Mouse (Mus musculus): ENCODE results near the gene Pml. TPM values are rescaled to one million over a fixed set of nuclear protein-coding genes. Genes with fewer than 3 reads are reported as not detected.

Pml gene
- polyA plus RNA-seq, 1 experiment from 2014 or later: 8.5 TPM

DNA sequence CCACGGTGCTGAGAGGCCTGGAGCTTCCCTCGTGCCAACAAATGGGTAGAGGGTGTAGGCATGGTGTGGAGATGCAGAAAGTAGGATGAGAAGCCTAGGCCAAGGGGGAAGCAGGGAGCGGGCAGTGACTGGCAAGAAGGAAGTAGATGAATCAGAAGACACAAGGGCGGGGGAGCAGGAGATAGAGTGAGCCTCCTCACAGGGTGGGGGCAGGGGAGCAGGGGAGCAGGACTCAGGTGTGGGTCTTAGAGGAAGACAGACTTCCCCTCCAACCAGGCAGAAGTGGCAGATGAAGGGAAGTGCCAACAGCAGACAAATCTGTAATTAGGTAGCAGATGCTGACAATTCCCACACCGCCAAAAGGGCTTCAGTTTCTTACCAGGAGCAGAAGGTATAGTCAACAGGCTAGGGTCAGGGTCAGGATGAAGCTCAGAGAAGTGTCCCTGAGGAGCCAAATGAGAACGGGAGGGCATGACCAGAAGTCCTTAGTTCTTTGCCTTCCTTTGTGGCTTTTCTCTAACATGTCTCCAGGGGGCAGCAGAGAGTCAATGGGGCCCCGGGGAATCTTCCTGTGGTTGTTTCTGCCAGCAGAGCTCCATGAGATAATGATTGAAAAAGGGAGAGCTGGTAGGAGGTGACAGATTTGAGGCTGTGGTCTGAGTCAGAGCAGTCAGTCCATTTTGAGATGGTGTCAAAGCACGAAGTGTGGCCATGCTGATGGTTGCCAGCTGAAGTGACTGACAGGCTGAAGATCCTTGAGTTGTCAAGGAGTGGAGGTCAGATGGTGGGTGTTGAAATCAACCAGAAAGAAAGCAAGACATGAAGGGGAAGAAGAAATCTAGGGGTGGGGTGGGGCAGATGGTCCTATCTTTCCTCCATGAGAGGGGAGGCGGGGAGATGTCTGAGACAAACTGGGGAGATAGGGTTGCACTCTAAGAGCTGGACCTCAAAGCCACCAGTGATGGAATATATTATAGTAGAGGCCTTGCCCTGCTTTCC, 23.4 kb downstream of the Pml start:
- ATAC-seq: peak; percentile 44; the same call in 1 of the 2 replicates
- Histone ChIP-seq H3K4me1 (ENCODE audit: insufficient read depth) (0 out of 2 replicates have a peak, but pooled peaks cover 3% of the 10 kb centered on the region), H3K9ac (replicated peaks) (no peak overlapping the region), H3K36me3 (replicated peaks; ENCODE audit: insufficient read depth, low read length) (peaks cover 96% of the 10 kb centered on the region), H3K4me2 (ENCODE audit: low read depth, low read length) (no peak overlapping the region), H3K9me3 (ENCODE audit: low read length) (no peaks in the 10 kb centered on the region), H3K4me3 (ENCODE audit: low read depth, low read length) (no peak overlapping the region), H3K27me3 (ENCODE audit: insufficient read depth, low read length) (no peaks in the 10 kb centered on the region), H3K27ac (ENCODE audit: low read depth) (no peak overlapping the region)
- DNase-seq: peak; percentile 76
- TF ChIP-seq CTCF (IDR thresholded peaks at IDR 0.05; ENCODE audit: low read depth) (peak; percentile 94), EP300 (IDR thresholded peaks at IDR 0.05; ENCODE audit: low read depth) (peak; percentile 14; the same call in 1 of the 2 replicates)
- WGBS (ENCODE audit: insufficient replicate concordance): 50% methylated on average over 9 of the region's 9 CpGs

- 86% methylated on average over 2 of the region's 2 CpGs for WGBS (ENCODE audit: insufficient replicate concordance)
- no peak overlapping the region for H3K27ac ChIP-seq (ENCODE audit: low read depth)
- H3K4me3 ChIP-seq (ENCODE audit: low read depth, low read length): no peak overlapping the region
- H3K4me1 ChIP-seq (ENCODE audit: insufficient read depth): 0 out of 2 replicates have a peak, but pooled peaks cover 3% of the 10 kb centered on the region
- H3K9me3 ChIP-seq (ENCODE audit: low read length): no peaks in the 10 kb centered on the region
- no peak for ATAC-seq
- no peaks in the 10 kb centered on the region for H3K27me3 ChIP-seq (ENCODE audit: insufficient read depth, low read length)
- no peak for TF ChIP-seq CTCF (IDR thresholded peaks at IDR 0.05; ENCODE audit: low read depth)
- H3K9ac ChIP-seq (replicated peaks): no peak overlapping the region
- no peak for DNase-seq
- peaks cover 96% of the 10 kb centered on the region for H3K36me3 ChIP-seq (replicated peaks; ENCODE audit: insufficient read depth, low read length)
- H3K4me2 ChIP-seq (ENCODE audit: low read depth, low read length): no peak overlapping the region
These were observed 25.2 kb downstream of the Pml start for GRCm38 (mm10) chr9:58224356-58224755.

- Histone ChIP-seq H3K4me2 (ENCODE audit: low read depth, low read length) (no peak overlapping the region), H3K9ac (replicated peaks) (no peak overlapping the region), H3K27me3 (ENCODE audit: insufficient read depth, low read length) (no peaks in the 10 kb centered on the region), H3K4me1 (ENCODE audit: insufficient read depth) (no peaks in the 10 kb centered on the region), H3K36me3 (replicated peaks; ENCODE audit: insufficient read depth, low read length) (peaks cover 64% of the 10 kb centered on the region), H3K4me3 (ENCODE audit: low read depth, low read length) (no peak overlapping the region), H3K27ac (ENCODE audit: low read depth) (no peak overlapping the region), H3K9me3 (ENCODE audit: low read length) (no peaks in the 10 kb centered on the region)
- DNase-seq (peak; percentile 67), ATAC-seq (no peak)
- WGBS (ENCODE audit: insufficient replicate concordance): 72% methylated on average over 24 of the region's 24 CpGs
- no peak for TF ChIP-seq EP300 (IDR thresholded peaks at IDR 0.05; ENCODE audit: low read depth)
- TF ChIP-seq CTCF (IDR thresholded peaks at IDR 0.05; ENCODE audit: low read depth): peak; percentile 78
These were observed 29.2 kb downstream of the Pml start for GRCm38 (mm10) chr9:58220218-58220903.

- Histone ChIP-seq H3K4me2 (ENCODE audit: low read depth, low read length) (no peak overlapping the region), H3K36me3 (replicated peaks; ENCODE audit: insufficient read depth, low read length) (peaks cover 46% of the 10 kb centered on the region), H3K4me3 (ENCODE audit: low read depth, low read length) (no peak overlapping the region), H3K27me3 (ENCODE audit: insufficient read depth, low read length) (no peaks in the 10 kb centered on the region), H3K9ac (replicated peaks) (no peak overlapping the region), H3K4me1 (ENCODE audit: insufficient read depth) (peaks cover 14% of the 10 kb centered on the region), H3K9me3 (ENCODE audit: low read length) (no peaks in the 10 kb centered on the region), H3K27ac (ENCODE audit: low read depth) (no peak overlapping the region)
- 93% methylated on average over 3 of the region's 3 CpGs for WGBS (ENCODE audit: insufficient replicate concordance)
- ATAC-seq: no peak
- TF ChIP-seq EP300 (IDR thresholded peaks at IDR 0.05; ENCODE audit: low read depth) (no peak), CTCF (IDR thresholded peaks at IDR 0.05; ENCODE audit: low read depth) (no peak)
- no peak for DNase-seq
These were observed 31.0 kb downstream of the Pml start for GRCm38 (mm10) chr9:58218539-58218938.

GRCm38 (mm10) chr9:58216402-58216801, 33.2 kb downstream of the Pml start:
- no peak for TF ChIP-seq EP300 (IDR thresholded peaks at IDR 0.05; ENCODE audit: low read depth)
- peak; percentile 83 for TF ChIP-seq CTCF (IDR thresholded peaks at IDR 0.05; ENCODE audit: low read depth)
- H3K4me1 ChIP-seq (ENCODE audit: insufficient read depth): peaks cover 21% of the 10 kb centered on the region
- no peaks in the 10 kb centered on the region for H3K27me3 ChIP-seq (ENCODE audit: insufficient read depth, low read length)
- no peak overlapping the region for H3K9ac ChIP-seq (replicated peaks)
- ATAC-seq (no peak), DNase-seq (peak; percentile 55)
- H3K27ac ChIP-seq (ENCODE audit: low read depth): no peak overlapping the region
- H3K36me3 ChIP-seq (replicated peaks; ENCODE audit: insufficient read depth, low read length): peaks cover 26% of the 10 kb centered on the region
- H3K4me3 ChIP-seq (ENCODE audit: low read depth, low read length): no peak overlapping the region
- WGBS (ENCODE audit: insufficient replicate concordance): 62% methylated on average over 6 of the region's 6 CpGs
- no peaks in the 10 kb centered on the region for H3K9me3 ChIP-seq (ENCODE audit: low read length)
- no peak overlapping the region for H3K4me2 ChIP-seq (ENCODE audit: low read depth, low read length)
